Mouse (Mus musculus) embryonic facial prominence, embryonic 14.5 days (tissue): Measurements from ENCODE around the gene Ankrd23. TPM values are rescaled to one million over a fixed set of nuclear protein-coding genes. Genes with fewer than 3 reads are reported as not detected.

Experiments used
- ATAC-seq: fragments of 200-750 bp; cut with Nextera tagmentation; 2 replicates; pipeline ENCODE4 v1.8.0; 2017; ENCODE audit warnings: low read depth, moderate number of reproducible peaks, moderate TSS enrichment
- DNase-seq: peaks from one replicate; pipeline ENCODE4 v3.0.0-alpha.2; 2015; ENCODE audit warnings: low spot score
- H3K27ac ChIP-seq: fragments of 300-500 bp; sonication (generic); replicated peaks from 2 replicates; pipeline ENCODE4 v1.5.1; 2014; ENCODE audit warnings: low read depth, mild to moderate bottlenecking, low read length, moderate library complexity
- H3K27me3 ChIP-seq: fragments of 300-500 bp; sonication (generic); replicated peaks from 2 replicates; pipeline ENCODE4 v1.6.1; 2014; ENCODE audit warnings: low read length; ENCODE audit not compliant: control insufficient read depth, insufficient read depth
- H3K36me3 ChIP-seq: fragments of 300-500 bp; sonication (generic); 2 replicates; pipeline ENCODE4 v1.6.1; 2014; ENCODE audit warnings: low read length, mixed read lengths; ENCODE audit not compliant: control insufficient read depth, insufficient read depth
- H3K4me1 ChIP-seq: fragments of 300-500 bp; sonication (generic); 2 replicates; pipeline ENCODE4 v1.6.1; 2014; ENCODE audit warnings: antibody characterized with exemption, low read length; ENCODE audit not compliant: control insufficient read depth, insufficient read depth
- H3K4me2 ChIP-seq: fragments of 300-500 bp; sonication (generic); 2 replicates; pipeline ENCODE4 v1.6.1; 2014; ENCODE audit warnings: low read depth, mild to moderate bottlenecking, low read length, moderate library complexity, mixed read lengths
- H3K4me3 ChIP-seq: fragments of 300-500 bp; sonication (generic); 2 replicates; pipeline ENCODE4 v1.5.1; 2014; ENCODE audit warnings: low read depth, mild to moderate bottlenecking, low read length
- H3K9ac ChIP-seq: fragments of 300-500 bp; sonication (generic); 2 replicates; pipeline ENCODE4 v1.6.1; 2014; ENCODE audit warnings: low read depth, mild to moderate bottlenecking, low read length, moderate library complexity, mixed read lengths
- H3K9me3 ChIP-seq: fragments of 300-500 bp; sonication (generic); 2 replicates; pipeline ENCODE4 v1.6.1; 2016; ENCODE audit warnings: low read length; ENCODE audit not compliant: control insufficient read depth
- WGBS: fragments of 180-500 bp; shearing (Covaris S2); extraction: QIAGEN DNeasy Blood & Tissue Kit; methylation state at CpG from one replicate; pipeline ENCODE4 v1.1.7; 2014; 5-methylcytosine and 5-hydroxymethylcytosine counted together
- polyA plus RNA-seq: library from polyadenylated mRNA; unstranded; fragments of >200 nt; fragmentation: Nextera tagmentation; extraction: Ambion mirVana; gene quantifications from 2 replicates; pipeline ENCODE4 v1.2.1, GENCODE M21; 2014

The Ankrd23 gene
- polyA plus RNA-seq, 1 experiment from 2014 or later, result 12.3 TPM

- peaks cover 63% of the 10 kb centered on the region for H3K36me3 ChIP-seq
- no peak overlapping the region for H3K4me2 ChIP-seq
- H3K27me3 ChIP-seq, result no peaks in the 10 kb centered on the region
- DNase-seq, result no peak
- ATAC-seq, result no peak
- H3K4me3 ChIP-seq, result no peak overlapping the region
- no peaks in the 10 kb centered on the region for H3K9me3 ChIP-seq
- H3K9ac ChIP-seq, result no peak overlapping the region
- WGBS, result 82% methylated on average over 16 of the region's 17 CpGs
- peaks cover 22% of the 10 kb centered on the region for H3K4me1 ChIP-seq
- H3K27ac ChIP-seq, result no peak overlapping the region
Measured at GRCm38 (mm10) chr1:36551904-36552303, 15.2 kb upstream of the Ankrd23 start.

DNA sequence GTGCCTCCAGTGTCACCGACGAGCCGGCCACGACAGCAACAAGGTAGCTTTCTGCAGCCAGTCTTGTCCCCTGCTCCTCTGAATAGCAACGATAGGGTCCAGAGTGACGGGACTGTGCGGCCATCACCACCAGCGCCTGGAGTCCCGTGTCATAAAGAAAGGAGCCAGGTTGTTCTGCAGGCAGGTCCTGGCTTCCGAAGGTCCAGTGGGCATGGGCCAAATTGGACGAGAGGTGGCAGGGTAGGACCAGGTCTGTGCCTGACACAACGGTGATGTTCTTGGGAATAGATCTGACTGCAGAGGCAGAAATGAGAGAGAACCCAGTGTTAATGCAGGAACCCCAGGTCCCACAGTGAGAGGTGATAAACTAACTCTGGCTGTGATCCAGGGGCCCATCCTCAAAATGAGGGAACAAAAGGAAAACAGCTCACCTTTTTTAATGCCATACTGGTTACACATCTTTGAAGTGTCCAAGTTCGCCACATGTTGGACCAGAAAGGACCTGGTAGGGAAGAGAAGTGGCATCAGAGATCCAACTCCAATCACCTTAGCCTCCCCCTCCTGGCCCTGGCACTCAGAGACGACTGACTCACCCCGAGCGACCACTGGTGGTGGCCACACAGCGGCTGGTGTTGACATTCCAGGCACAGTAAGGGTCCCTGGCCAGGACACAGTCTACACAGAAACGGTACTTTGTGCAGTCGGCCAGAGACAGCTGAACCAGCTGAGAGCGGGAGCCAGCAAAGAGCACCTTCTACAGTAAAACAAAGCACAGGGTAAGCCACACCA, 13.6 kb upstream of the Ankrd23 start:
- DNase-seq (no peak), ATAC-seq (no peak)
- Histone ChIP-seq H3K4me1 (peaks cover 21% of the 10 kb centered on the region), H3K36me3 (peaks cover 63% of the 10 kb centered on the region), H3K27ac (no peak overlapping the region), H3K4me2 (no peak overlapping the region), H3K9ac (no peak overlapping the region), H3K4me3 (no peak overlapping the region), H3K9me3 (no peaks in the 10 kb centered on the region), H3K27me3 (no peaks in the 10 kb centered on the region)
- 81% methylated on average over 20 of the region's 20 CpGs for WGBS

GRCm38 (mm10) chr1:36549491-36549890, 12.8 kb upstream of the Ankrd23 start:
- H3K4me1 ChIP-seq, result peaks cover 19% of the 10 kb centered on the region
- DNase-seq (no peak), ATAC-seq (no peak)
- WGBS, result 78% methylated on average over 17 of the region's 18 CpGs
- H3K9ac ChIP-seq, result no peak overlapping the region
- no peak overlapping the region for H3K4me3 ChIP-seq
- peaks cover 59% of the 10 kb centered on the region for H3K36me3 ChIP-seq
- H3K27ac ChIP-seq, result no peak overlapping the region
- H3K27me3 ChIP-seq, result no peaks in the 10 kb centered on the region
- no peak overlapping the region for H3K4me2 ChIP-seq
- no peaks in the 10 kb centered on the region for H3K9me3 ChIP-seq

DNA sequence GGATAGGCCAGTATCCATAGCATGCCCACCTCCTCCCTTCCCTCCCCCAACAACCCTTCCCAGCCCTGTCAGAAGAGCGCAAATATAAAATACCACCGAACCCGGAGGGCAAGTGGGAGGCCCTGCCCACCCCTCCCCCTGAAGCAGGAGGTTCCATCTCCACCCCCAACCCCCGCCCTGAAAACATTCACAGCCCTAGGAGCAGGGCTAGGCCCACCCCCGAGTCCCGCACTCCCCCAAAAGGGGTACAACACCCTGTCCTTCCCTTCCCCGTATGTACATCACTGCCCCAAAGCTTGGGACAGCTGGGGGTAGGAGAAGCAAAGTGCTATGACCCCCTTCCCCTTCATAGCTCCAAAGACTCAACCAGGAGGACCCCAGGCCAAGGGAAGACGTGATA, 12.1 kb upstream of the Ankrd23 start:
- no peak for ATAC-seq
- Histone ChIP-seq H3K4me2 (no peak overlapping the region), H3K27ac (no peak overlapping the region), H3K9me3 (no peaks in the 10 kb centered on the region), H3K27me3 (no peaks in the 10 kb centered on the region), H3K9ac (no peak overlapping the region; the same call in 1 of the 2 replicates), H3K36me3 (peaks cover 52% of the 10 kb centered on the region), H3K4me1 (peaks cover 19% of the 10 kb centered on the region), H3K4me3 (no peak overlapping the region)
- no peak for DNase-seq
- WGBS, result 42% methylated on average over 8 of the region's 8 CpGs

GRCm38 (mm10) chr1:36547981-36548598, 11.4 kb upstream of the Ankrd23 start:
- WGBS, result 18% methylated on average over 9 of the region's 9 CpGs
- Histone ChIP-seq H3K4me1 (peaks cover 19% of the 10 kb centered on the region), H3K36me3 (peaks cover 45% of the 10 kb centered on the region), H3K4me2 (no peak overlapping the region), H3K4me3 (no peak overlapping the region), H3K9me3 (no peaks in the 10 kb centered on the region), H3K27me3 (no peaks in the 10 kb centered on the region), H3K9ac (0 out of 2 replicates have a peak overlapping the region, but pooled peaks have one; percentile 34), H3K27ac (peak overlapping the region; percentile 79; the same call in 1 of the 2 replicates)
- ATAC-seq (no peak), DNase-seq (no peak)

DNA sequence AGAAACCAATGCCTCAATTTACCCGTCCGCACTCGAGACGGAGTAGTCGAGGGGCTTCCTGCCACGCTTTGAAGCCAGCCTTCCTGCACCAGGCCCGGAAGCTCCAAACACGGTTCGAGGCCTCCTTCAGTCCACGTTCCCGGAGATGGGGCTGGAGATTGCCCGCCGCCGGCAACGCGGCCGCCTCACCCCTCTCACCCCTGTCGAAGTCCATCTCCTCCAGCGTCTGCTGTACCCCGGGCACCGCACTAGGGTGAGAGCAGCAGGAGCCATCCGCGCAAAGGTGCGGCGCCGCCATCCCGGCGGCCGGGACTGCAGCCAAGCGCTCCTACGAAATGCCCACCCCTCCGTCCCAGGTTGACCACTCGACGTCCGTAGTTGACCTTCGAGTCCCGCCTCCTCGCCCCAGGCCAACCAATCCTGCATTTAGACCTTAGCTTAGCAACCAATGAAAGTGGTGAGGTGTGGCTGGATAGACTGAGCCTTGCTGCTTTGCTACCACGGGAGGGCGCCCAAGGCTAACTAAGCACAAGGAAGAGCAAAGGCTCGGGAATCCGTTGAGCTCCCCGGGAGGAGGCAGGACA, 10.3 kb upstream of the Ankrd23 start, which contains the start of gene Ankrd39:
Gene Ankrd39, minus strand, starts transcription at position 558 of the 584 bp plus-strand sequence.
- H3K4me1 ChIP-seq, result peaks cover 19% of the 10 kb centered on the region
- H3K4me3 ChIP-seq, result peak within 1 kb of the TSS; percentile 71
- H3K27ac ChIP-seq, result peak within 1 kb of the TSS; percentile 79
- no peaks in the 10 kb centered on the region for H3K27me3 ChIP-seq
- H3K9ac ChIP-seq, result peak within 1 kb of the TSS; percentile 80
- no peaks in the 10 kb centered on the region for H3K9me3 ChIP-seq
- H3K4me2 ChIP-seq, result peak within 1 kb of the TSS; percentile 83
- H3K36me3 ChIP-seq, result peaks cover 36% of the 10 kb centered on the region
- ATAC-seq (peak; percentile 97), DNase-seq (peak; percentile 99)
- WGBS, result under 1% methylated on average over 34 of the region's 43 CpGs

DNA sequence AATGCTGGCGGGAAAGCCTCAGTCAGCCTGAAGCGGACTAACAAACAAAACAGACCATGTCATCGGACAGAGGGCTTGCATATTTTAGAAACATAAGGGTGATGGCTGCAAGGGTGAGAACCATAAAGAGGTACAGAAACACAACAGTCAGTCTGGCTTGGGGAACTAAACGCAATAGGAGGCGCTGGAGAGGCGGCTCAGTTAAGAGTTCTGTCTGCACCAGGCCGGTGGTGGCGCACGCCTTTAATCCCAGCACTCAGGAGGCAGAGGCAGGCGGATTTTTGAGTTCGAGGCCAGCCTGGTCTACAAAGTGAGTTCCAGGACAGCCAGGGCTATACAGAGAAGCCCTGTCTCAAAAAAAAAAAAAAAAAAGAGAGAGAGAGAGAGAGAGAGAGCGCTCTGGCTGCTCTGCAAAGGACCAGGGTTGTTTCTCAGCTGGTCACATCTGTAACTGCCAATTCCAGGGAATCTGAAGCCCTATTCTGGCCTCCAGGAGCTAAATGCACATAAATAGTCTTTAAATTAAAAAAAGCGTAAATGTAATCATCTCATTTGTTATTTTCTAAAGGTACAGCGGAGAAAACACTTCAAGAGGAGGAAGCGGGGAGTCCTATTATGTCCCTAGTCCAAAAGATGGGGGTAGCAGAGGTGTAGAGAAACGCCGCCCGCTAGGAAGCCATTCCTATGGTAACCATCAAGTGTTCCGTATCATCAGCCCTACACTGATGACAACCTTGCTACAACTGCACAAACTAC, 9.3 kb upstream of the Ankrd23 start:
- H3K9ac ChIP-seq, result peak overlapping the region; percentile 80
- no peaks in the 10 kb centered on the region for H3K27me3 ChIP-seq
- peak overlapping the region; percentile 71 for H3K4me3 ChIP-seq
- H3K36me3 ChIP-seq, result peaks cover 35% of the 10 kb centered on the region
- 70% methylated on average over 19 of the region's 19 CpGs for WGBS
- H3K4me2 ChIP-seq, result peak overlapping the region; percentile 83
- H3K27ac ChIP-seq, result no peak overlapping the region
- peaks cover 19% of the 10 kb centered on the region for H3K4me1 ChIP-seq
- no peaks in the 10 kb centered on the region for H3K9me3 ChIP-seq
- DNase-seq (no peak), ATAC-seq (no peak)

GRCm38 (mm10) chr1:36545382-36545781, 8.7 kb upstream of the Ankrd23 start:
- ATAC-seq (no peak), DNase-seq (no peak)
- Histone ChIP-seq H3K27me3 (no peaks in the 10 kb centered on the region), H3K4me2 (peak overlapping the region; percentile 83; the same call in 1 of the 2 replicates), H3K4me3 (no peak overlapping the region), H3K36me3 (peaks cover 34% of the 10 kb centered on the region), H3K9ac (no peak overlapping the region), H3K9me3 (no peaks in the 10 kb centered on the region), H3K4me1 (peaks cover 19% of the 10 kb centered on the region), H3K27ac (no peak overlapping the region)
- 61% methylated on average over 2 of the region's 2 CpGs for WGBS
